Mouse (Mus musculus): Measurements from ENCODE around the gene 4933427D14Rik.
"Not testable (repeated sequence)": the region's sequence is repeated elsewhere in the genome, so short reads cannot be mapped to it uniquely, and the experiment has no call there.

The 4933427D14Rik gene

GRCm38 (mm10) chr11:72203440-72203839 is 3.8 kb downstream of the 4933427D14Rik start:
- DNase-seq = peak; percentile 35 to 42

DNA sequence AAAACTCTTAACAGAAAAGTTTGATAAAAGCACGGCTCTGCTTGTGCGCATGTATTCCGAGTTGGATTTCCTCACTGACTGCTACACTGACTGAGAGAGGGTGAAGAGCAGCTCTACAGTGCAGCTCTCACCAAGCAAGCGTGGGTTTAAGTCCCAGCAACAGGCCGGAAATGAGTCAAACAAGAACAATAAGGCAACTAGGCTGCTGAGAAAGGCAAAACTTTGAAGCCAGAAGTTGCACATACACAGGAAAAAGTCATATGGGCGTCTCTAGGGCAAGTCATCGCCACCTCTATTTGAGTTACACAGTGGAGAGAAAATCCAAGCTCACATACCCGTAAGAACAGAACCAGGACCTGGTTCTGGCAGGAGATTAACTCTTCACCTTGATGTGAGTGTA is 10.8 kb downstream of the 4933427D14Rik start:
- DNase-seq = no peak

DNA sequence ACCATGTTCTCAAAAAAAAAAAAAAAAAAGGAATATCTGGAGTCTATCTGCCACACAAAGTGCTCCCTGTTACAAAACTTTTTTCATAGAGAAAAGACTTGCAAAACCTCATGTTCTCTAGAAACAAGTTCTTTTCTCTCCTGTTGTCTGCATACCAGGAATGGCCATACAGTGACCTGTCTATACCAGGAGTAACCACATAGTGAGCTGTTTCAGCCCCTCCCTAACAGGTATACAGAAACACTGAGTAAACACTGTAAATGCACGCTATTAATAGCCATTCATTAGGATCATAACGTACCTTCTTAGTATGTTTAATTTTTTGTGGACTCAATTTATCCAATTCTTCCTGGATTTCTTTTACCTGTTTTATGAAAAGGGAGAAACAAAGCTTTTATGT is 13.0 kb downstream of the 4933427D14Rik start:
- no peak for DNase-seq

DNA sequence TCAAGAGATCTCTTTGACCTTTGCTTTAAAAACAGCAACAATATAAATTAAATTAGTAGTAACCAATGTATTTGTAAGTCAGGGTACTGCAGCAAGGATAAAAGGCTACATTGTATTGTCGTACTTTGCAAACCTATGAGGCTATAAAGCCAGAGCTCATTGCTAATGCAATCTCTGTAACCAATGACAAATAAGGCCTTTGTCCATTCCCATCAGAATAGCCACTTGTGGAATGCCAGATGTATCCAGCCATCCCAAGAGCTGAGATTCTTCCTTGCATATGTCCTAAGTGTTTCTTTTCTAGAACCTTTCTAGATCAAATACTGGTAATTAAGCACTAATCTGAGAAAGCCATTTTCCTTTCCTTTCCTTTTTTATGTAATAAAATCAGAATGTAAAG is 16.4 kb downstream of the 4933427D14Rik start:
- no peak for DNase-seq

DNA sequence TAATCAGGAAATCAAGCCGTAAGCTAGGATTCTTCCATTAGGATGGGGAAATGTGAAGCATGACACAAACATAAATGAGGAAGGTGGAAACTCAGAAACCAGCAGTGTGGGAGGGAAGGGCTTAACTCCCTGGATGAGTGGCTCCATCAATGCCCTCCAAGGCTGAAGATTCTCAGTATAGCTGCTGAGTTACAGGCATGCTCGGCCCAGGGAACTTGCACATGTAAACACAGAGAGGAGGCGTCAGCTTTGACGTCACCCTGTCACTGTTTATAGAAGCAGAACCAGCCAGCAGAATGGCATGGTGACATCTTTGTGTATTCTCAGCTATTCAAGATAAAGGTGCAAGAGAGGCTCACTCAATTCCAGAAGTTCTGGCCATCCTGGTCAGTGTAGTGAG is 23.0 kb downstream of the 4933427D14Rik start:
- no peak for DNase-seq

DNA sequence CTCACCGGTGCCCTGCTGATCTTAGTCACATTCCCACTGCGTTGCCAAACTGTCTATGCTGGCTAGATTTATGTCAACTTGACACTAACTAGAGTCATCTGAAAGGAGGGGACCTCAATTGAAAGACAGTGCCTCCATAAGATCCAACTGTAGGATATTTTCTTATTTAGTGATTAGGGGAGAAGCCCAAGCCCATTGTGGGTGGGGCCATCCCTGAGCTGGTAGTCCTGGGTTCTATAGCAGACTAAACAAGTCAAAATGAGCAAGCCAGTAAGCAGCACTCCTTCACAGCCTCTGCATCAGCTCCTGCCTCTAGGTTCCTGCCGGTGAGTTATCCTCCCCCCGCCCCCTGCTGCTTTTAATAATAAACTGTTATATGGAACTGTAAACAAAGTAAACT is 26.1 kb downstream of the 4933427D14Rik start:
- no peak for DNase-seq

DNA sequence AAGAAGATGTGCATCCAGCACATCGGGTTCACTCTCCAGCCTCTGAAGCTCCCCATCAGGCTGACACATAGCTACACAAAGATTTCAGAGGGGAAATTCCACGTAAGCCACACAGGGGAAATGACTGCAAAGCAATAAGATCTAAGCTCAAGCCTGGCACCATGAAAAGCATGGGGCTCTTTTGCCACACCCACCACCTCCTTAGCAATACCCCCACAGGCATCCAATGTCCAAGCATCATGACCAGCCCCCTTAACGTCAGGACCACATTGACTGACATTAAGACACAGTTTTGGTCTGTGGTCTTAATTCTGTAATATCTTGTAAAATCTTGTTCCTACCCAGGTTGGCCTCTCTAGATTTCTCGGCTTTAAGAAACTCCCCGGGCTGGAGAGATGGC is 26.7 kb downstream of the 4933427D14Rik start:
- DNase-seq = no peak

GRCm38 (mm10) chr11:72176553-72176952 is 30.7 kb downstream of the 4933427D14Rik start:
- DNase-seq = no peak

DNA sequence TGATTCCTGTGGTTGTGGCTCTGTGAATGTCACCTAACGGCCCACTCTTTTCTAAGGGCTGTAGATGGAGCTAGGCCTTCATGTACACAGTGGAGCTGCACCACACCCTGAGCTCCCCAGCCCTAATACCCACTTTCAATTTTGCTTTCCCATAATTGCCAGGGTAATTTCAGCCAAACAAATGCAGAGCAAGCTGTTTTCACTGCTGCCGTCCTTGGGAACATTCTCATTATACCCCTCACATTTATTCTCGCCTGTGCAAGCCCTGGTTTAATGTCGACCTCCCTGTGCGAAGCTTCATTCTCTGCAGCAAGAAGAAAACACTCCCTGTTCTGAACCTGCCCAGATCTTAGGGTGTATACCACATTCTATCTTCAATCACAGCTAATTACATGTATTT is 31.3 kb downstream of the 4933427D14Rik start:
- no peak for DNase-seq

DNA sequence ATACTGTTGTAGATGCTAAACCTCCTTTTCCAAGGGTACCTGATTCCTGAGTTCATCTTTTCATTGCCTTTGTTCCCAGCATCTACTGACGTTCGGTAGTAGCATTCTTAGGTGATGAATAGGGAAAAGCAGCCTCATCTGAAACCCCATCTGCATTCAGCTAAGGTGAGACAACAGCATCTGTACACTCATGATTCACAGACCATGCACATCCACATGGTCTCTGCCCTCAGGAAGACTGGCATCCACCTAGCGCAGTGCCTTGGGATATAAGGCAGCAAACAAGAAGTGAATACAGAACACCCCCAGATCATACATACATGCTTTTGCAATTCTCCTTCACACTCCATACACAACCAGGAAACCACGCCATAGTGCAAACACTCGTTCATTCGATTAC is 32.5 kb downstream of the 4933427D14Rik start:
- no peak for DNase-seq

DNA sequence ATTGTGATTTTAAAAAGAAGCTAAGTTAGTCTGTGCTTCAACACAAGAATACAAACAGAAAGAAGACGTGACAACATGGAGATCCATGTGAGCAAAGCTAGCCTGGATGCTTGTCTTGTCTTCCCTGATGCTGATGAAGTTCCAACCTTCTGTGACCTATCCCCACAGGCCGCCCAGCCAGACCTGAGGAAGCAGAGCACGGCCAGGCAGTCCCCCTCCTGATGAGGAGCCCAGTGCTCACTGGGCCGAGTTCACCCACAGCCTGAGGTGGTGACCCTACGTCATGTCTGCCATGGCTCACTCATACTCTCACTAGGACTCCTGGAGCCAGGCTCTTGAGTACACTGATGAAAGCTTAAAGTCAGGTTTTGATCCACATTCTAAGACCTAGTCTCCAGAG is 33.8 kb downstream of the 4933427D14Rik start:
- DNase-seq = no peak

GRCm38 (mm10) chr11:72171906-72172305 is 35.4 kb downstream of the 4933427D14Rik start:
- not testable (repeated sequence) for DNase-seq

DNA sequence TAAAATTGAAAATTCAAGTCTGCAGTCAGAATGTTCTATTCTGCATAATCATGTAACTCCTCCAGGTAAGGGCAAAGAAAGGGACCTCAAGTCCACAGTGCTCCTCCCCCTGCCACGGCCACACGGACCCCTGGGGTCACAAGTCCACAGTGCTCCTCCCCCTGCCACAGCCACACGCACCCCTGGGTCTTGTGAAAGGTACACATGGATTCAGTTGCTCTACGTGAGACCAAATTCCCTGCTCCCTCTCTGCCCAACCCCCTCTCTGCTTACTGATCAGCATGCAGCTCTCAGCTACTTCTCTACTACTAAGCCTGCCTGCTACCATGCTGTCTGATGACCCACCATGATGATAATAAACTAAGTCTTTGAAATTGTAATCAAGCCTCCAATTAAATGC is 37.4 kb downstream of the 4933427D14Rik start:
- no peak for DNase-seq

GRCm38 (mm10) chr11:72163198-72163597 is 44.1 kb downstream of the 4933427D14Rik start:
- no peak for DNase-seq

GRCm38 (mm10) chr11:72156624-72157023 is 50.6 kb downstream of the 4933427D14Rik start:
- no peak for DNase-seq

GRCm38 (mm10) chr11:72155981-72156428 is 51.3 kb downstream of the 4933427D14Rik start:
- no peak for DNase-seq

DNA sequence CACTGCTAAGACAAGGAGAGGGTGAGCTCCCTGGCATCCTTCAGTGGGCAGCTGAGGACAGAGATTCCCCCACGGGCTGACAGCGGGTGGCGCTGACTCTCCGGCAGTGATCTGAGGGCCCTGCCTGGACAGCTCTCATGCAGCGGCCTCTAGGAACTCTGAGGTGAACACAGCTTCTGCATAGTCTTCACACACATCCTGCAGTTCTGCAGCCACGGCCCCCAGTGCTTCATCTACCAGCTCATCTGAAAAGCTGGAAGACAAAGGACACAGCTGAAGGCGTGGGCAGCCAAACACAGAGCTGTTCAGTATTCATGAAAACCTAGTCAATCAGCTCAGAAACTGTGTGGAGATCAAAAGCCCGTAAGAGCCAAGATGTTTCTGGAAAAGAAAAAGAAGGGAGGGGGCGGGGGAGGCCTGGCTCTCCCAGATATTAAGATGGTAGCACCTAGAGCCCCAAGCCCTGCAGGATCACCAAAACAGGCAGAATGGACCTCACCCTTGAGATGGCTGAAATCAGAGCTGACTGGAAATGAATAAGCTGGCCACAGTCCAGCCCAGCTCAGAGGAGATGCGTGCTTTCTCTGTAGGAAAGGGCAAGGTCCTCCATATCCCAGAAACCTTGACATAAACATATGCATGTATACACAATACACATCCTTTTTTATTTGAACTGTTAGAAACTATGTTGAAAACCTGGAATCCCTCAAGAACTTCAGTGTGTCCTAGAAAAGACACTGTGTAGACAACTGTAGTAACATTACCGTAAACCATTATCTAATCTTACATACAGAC is 51.9 kb downstream of the 4933427D14Rik start:
- DNase-seq = no peak

- DNase-seq = no peak
Measured at GRCm38 (mm10) chr11:72153122-72153862, 54.0 kb downstream of the 4933427D14Rik start.

- no peak for DNase-seq
Measured at GRCm38 (mm10) chr11:72151120-72151519, 56.1 kb downstream of the 4933427D14Rik start.

DNA sequence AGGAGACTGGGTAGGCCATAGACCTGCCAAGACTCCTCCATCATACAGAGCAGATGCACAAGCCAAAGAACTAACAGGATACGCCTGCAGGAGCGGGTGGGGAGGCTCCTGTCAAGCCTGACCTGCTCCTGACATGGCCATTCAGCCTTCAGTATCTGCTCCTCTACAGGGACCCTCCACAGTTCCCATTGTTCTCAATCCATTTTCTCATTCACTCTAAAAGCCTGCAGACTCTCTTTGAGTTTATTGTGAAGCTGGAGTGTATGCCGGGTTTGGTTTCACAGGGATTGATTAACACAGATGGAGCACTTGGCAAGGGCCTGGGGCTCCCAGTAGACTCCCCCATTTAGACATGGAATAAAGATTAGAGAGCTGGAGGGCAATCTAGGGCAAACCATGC is 59.3 kb downstream of the 4933427D14Rik start:
- DNase-seq = no peak

- DNase-seq = no peak
Measured at GRCm38 (mm10) chr11:72145877-72146248, 61.4 kb downstream of the 4933427D14Rik start.

- DNase-seq = peak; percentile 76 to 77
Measured at GRCm38 (mm10) chr11:72145182-72145876, 61.9 kb downstream of the 4933427D14Rik start.

GRCm38 (mm10) chr11:72142889-72143288 is 64.4 kb downstream of the 4933427D14Rik start:
- no peak for DNase-seq

DNA sequence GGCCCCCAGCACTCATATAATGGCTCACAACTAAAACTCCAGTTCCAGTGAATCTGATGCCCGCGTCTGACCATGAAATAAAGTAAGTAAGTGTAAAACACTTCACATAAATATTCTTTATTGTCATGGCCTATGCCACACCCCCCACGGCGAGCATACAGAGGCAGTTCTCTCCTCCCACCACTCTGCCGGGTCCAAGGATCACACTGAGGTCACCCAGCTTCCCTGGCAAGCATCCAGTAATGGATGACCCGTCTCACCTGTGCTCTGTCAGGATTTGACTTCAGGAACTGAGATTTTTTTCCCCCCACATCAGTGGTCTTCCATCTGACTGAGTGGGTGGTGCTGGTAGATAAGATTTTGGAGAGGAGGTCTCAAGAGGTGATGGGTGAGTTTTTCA is 67.1 kb downstream of the 4933427D14Rik start:
- DNase-seq = no peak
